Mouse (Mus musculus): ENCODE results near the gene Cux1.

DNA sequence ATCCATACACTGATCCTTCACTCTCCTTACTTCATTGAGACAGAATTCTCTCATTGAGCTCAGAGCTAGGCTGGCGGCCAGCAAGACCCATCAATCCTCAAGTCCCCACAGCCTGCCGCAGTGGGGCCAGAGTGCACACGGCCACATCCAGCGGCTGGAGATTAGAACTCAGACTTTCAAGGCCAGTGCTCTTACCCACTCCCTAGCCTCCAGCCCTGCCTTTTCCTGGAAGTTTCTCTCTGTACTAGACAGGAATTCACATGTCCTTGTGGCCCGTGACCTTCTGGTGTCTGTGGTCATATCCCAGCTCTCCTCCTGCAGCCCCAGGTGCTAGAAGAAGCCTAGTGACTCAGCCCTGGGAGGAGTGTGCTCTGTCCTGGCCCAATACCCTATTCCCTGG, 330.7 kb downstream of the Cux1 start:
- TF ChIP-seq CTCF (conservative IDR thresholded peaks at IDR 0.05; ENCODE audit: insufficient read depth, insufficient read length, low read depth, low read length) (no peak), POLR2A (IDR thresholded peaks at IDR 0.05; ENCODE audit: low read depth, low read length) (no peak)
